Mouse (Mus musculus) neutrophil, adult 5-6 weeks (primary cell): ENCODE data around the gene Mapk1ip1l. TPM values are rescaled to one million over a fixed set of nuclear protein-coding genes. Genes with fewer than 3 reads are reported as not detected.

ENCODE experiments used
- ATAC-seq: fragments of 151-379, 151-347 bp; 2 replicates; pipeline ENCODE4 v1.8.0; 2017; ENCODE audit warnings: mild to moderate bottlenecking, moderate TSS enrichment; ENCODE audit not compliant: insufficient number of reproducible peaks, poor library complexity, low FRiP score, severe bottlenecking; ENCODE audit errors: extremely low read depth
- total RNA-seq: library from RNA; stranded (forward); fragments of 200-1000 nt; gene quantifications from 2 replicates; pipeline ENCODE4 v1.2.3, GENCODE M21; 2017

The Mapk1ip1l gene
- 62.4 and 65.9 TPM in 2 replicates for total RNA-seq

GRCm38 (mm10) chr14:47297785-47298407 is at the start of gene Mapk1ip1l:
TSS of gene Mapk1ip1l (plus strand) at chr14:47298266.
- ATAC-seq: peak; percentile 99

- no peak for ATAC-seq
Observed at GRCm38 (mm10) chr14:47249839-47250238, 48.2 kb upstream of the Mapk1ip1l start.

DNA sequence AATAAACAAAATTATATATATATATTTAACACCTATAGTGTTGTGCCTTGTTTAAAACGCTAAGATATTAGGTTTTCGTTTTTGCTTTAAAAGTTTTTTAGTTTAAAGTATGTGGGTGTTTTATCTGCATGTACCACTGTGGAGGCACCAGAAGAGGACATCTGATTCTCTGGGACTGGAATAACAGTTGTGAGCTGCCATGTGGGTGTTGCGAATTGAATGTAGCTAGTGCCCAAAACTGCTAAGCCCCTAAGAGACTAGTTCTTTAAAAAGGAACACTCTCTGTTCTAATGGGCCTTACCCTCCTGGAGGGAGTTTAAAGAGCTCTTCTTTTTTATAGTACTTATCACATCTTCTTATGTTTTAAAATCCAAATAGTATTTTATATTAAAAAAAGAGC is 33.2 kb upstream of the Mapk1ip1l start:
- no peak for ATAC-seq

- no peak for ATAC-seq
Observed at GRCm38 (mm10) chr14:47265829-47266228, 32.2 kb upstream of the Mapk1ip1l start.

DNA sequence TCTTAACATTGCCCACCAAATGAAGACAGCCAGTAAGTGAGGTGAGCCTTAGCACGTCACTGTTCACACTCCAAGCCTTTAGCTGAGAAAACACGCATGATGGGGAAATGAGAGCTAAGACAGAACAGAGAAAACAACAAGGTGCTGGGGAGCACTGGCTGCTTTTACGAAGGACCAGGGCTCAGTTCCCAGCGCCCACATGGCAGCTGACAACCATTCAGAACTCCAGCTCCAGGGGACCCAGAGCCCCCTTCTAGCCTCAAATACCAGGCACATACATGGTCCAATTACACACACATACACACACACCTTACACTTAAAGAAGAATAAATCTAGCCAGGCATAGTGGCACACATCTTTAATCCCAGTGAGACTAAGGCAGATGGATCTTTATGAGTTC is 29.0 kb upstream of the Mapk1ip1l start:
- ATAC-seq: no peak

- no peak for ATAC-seq
Observed at GRCm38 (mm10) chr14:47269706-47270105, 28.4 kb upstream of the Mapk1ip1l start.

GRCm38 (mm10) chr14:47273751-47274150 is 24.3 kb upstream of the Mapk1ip1l start:
- ATAC-seq: no peak

DNA sequence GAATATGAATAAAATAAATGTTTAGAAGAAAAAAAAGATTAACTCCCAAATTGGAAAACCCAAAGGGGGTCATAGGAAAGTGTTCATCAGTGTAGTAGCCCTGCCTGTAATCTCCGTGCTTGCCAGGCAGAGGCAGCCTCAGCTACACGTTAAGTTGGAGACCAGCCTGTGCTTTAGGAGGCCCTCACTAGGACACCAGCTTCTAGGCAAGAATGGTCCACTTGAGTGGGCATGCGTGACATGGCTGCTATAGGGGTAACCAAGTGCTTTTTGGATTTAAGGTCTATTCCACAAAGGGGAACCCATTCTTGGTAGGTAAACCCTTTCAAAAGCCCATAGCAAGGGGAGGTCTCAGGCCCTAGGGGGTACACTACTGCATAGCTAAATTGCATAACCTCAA is 22.6 kb upstream of the Mapk1ip1l start:
- ATAC-seq: no peak

- peak; percentile 53 for ATAC-seq
Observed at GRCm38 (mm10) chr14:47276036-47276603, 21.9 kb upstream of the Mapk1ip1l start.

GRCm38 (mm10) chr14:47276637-47277393 is 21.3 kb upstream of the Mapk1ip1l start, which contains the start of the genes Wdhd1 and Socs4:
TSS of gene Wdhd1 (minus strand) at chr14:47276857.
TSS of gene Socs4 (plus strand) at chr14:47276931.
- peak; percentile 85 for ATAC-seq

GRCm38 (mm10) chr14:47279058-47279457 is 19.0 kb upstream of the Mapk1ip1l start:
- no peak for ATAC-seq

GRCm38 (mm10) chr14:47281535-47281934 is 16.5 kb upstream of the Mapk1ip1l start:
- ATAC-seq: no peak

DNA sequence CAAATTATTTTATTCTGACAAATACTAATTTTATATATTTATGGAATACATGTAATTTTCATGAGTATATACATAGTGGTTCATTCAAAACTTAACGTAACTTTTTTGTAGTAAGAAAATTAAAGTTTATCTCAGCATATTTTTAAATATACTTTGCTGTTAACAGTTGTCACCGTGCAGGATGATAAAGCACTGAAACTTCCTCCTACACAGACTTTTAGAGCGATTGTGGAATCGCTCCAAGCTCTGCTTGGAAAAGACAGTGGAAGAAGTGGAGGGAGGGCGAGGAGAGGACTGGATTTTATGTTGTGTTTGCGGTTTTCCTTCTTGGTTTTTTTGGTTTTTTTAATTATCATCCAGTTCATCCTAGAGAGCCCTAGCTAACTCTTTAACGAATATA is 14.5 kb upstream of the Mapk1ip1l start:
- no peak for ATAC-seq

- ATAC-seq: no peak
Observed at GRCm38 (mm10) chr14:47285271-47285670, 12.8 kb upstream of the Mapk1ip1l start.

GRCm38 (mm10) chr14:47286215-47286614 is 11.9 kb upstream of the Mapk1ip1l start:
- ATAC-seq: no peak

- ATAC-seq: no peak
Observed at GRCm38 (mm10) chr14:47287021-47287420, 11.0 kb upstream of the Mapk1ip1l start.

DNA sequence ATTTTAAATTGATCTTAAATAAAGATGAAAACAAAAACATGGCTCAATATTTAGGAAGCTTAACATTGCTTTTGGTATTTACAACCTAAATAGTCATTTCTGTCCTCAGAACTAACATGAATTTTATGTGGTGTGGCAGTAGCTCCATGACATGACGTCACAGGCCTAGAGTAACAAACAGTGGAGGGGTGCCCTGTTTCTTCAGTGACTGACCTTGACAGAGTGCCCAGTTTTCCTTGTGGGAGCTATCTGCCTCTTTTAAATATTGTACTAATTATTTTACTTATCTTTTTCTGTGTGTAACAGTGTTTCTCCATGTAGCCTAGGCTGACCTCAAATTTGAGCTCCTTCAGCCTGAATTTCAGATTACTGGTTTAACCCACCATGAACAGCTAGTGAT is 6.3 kb upstream of the Mapk1ip1l start:
- ATAC-seq: no peak

- no peak for ATAC-seq
Observed at GRCm38 (mm10) chr14:47294136-47294535, 3.9 kb upstream of the Mapk1ip1l start.

DNA sequence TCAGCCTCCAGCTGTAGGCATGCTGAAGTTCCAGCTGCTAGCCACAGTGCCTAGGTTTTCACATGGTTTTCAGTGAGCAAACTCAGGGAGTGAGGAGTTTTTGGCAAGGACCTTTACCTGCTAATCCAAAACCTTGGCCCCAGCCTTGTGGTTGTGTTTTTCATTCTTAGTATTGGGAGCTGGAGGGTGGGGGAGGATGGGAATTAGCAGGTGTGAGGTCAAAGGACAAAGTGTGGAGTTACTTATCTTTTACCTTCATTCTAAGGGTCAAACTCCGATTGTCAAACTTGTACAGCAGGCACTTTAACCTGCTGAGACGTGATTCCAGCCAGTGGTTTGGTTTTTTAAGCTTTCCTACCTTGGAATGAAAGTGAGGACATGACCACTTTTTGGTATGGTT is 1.8 kb upstream of the Mapk1ip1l start:
- no peak for ATAC-seq

GRCm38 (mm10) chr14:47298408-47298792 is 334 bp downstream of the Mapk1ip1l start:
- ATAC-seq: no peak
